Mouse (Mus musculus): ENCODE measurements around the gene Calhm3.
"Not testable (repeated sequence)": the region's sequence is repeated elsewhere in the genome, so short reads cannot be mapped to it uniquely, and the experiment has no call there.

The Calhm3 gene

DNA sequence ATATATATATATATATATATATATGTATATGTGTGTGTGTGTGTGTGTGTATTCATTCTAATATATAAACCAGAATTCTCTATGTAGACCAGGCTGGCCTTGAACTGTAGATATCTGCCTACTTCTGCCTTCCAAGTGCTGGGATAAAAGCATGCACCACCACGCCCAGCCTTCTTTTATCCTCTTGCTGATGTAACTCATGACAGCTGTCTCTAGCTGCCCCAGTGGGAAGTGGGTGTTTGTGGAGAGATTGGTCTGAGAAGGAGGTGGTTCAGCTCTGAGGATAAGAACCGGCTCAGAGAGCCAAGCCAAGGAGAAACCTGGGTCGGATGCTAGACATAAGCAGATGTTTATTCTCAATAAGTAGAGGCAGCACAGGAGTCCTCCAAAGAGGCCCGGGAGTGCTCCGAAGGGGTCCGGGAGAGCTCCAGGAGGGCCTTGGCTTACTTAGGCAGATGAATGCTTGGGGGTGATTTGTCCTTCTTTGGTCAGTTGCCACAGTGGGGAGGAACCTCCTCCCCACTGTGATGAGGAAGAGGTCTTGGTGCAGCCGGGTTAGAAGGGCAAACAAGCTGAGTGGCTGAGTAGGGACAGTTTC, 10.2 kb upstream of the Calhm3 start:
- no peak for DNase-seq (ENCODE audit: low spot score in 2 of 2)

DNA sequence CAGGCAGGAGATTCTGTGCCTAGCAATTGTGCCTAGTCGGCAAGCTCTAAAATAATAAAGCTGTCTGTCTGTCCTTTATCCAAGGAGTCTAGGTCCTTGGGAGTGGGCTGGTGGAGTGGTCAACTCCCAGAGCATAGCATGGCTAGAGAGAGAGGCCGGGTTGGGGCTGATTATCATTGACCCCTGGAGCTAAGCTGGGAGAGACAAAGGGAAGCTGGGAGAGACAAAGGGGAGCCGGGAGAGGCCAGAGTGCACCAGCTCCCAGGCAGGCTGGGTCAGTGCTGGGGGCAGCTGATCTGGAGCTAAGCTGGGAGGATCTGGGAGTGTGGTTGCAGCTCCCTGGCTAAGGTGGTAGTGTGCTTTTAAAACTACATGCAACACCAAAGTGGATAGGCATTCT, 9.2 kb upstream of the Calhm3 start:
- no peak for DNase-seq (ENCODE audit: low spot score in 2 of 2)

- no peak for DNase-seq (ENCODE audit: low spot score in 2 of 2)
These were observed 5.7 kb upstream of the Calhm3 start for GRCm38 (mm10) chr19:47163176-47163744.

DNA sequence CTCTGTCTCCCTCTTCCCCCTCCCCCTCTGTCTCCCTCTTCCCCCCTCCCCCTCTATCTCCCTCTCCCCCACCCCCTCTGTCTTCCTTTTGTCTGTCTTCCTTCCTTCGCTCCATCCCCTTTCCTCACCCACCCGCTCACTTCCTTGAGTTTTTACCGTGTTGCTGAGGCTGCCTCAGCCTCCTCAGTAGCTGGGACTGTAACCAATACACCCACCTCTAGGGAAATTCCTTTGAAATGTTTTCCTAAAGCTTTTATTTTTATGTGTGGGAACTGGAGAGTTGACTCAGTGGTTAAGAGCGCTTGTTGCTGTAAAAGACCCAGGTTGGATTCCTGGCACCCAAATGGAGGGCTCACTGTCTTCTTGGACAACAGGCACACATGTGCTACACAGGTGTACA, 4.1 kb upstream of the Calhm3 start:
- DNase-seq (ENCODE audit: low spot score in 2 of 2), result no peak

DNA sequence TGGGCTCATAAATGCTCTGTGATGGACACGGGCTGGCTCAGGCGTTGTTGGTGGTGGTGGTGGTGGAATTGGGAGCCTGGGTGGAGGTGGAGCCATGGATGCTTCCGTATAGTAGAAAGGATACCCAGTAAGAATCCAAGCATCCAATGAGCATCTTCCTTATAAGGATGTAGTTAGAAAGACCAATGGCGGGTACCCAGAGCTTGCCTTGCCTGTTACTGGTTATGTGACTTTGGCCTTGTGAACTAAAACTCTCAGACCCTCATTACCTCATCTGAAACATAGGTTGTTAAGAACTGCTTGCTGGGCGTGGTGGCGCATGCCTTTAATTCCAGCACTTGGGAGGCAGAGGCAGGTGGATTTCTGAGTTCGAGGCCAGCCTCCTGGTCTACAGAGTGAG, 3.8 kb downstream of the Calhm3 start:
- DNase-seq (ENCODE audit: low spot score in 2 of 2), result no peak

DNA sequence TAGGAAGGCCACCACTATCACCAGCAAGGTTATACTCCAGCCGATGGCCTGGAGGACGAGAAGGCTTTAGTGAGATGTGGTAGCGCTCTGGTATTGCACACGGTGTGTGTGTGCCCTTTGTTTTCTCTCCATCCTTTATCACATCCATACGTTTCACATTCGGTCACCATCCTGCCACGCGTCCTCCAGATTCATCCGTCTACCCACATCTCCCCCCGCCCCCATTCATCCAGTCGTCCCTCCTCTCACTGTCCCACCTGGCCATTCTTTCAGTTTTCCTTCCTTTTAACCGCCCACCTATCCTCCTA, 5.5 kb downstream of the Calhm3 start:
- no peak for DNase-seq (ENCODE audit: low spot score in 2 of 2)

DNA sequence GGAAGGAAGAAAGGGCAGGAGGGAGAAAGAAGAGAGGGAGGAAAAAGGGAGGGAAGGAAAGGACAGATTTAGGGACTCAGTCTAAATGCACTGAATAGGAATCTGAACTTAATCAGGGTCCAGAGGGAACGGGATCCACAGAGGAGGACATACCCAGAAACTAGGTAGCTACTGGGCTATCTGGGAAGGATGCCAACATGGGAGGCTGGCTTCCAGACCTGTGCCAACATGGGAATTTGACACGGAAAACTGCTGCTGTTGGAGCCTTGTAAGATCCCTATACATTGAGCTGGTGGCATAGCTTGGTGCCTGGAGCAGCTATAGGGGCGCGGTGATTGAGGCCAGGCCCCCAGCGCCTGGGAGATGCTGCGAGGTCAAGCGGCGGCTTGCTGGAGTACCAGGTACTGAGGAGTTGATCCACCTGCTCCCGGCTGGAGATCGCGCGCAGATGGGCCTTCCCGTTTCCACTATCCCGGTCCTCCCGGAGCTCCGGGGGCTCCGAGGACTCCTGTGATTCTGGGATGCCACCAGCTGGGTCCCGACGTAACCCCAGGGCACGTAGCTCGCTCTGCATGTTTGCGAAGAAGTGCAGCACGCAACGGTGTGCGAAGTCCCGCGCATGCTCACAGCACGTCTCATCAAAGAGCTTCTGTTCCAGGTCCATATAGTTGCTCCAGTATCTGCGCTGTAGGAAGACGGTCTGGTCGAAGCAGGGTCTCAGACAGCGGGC, 6.1 kb downstream of the Calhm3 start:
- peak; percentile 64 to 69 for DNase-seq (ENCODE audit: low spot score in 2 of 2)

GRCm38 (mm10) chr19:47149854-47150253, 7.7 kb downstream of the Calhm3 start:
- DNase-seq (ENCODE audit: low spot score in 2 of 2), result no peak

DNA sequence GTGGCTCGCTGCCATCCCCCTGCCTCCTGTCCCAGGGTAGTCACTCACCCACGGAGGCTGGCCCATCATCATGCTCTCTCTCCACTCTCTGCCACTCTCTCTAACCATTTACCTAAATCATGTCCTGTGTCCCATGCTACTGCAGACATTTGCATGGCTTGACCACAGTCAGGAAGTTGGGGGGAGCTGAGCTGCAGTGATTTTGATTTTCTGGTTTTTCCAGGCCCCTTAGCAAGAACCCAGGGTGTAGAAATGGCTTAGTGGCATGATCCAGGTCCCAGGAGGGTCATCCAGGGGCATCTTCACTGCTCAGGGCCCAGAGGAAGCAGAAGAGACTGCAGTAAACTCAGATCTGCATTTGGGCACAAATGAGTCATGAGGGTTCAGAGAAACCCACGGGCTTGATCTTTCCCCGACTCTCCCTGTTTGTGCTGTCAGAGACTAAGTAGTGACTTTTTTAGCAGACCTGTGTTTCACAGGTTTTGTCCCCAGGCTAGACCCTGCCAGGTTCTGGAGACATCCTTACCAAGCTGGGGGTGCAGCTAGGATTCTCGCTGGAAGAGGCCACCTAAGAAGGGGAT, 9.2 kb downstream of the Calhm3 start:
- DNase-seq (ENCODE audit: low spot score in 2 of 2), result no peak

DNA sequence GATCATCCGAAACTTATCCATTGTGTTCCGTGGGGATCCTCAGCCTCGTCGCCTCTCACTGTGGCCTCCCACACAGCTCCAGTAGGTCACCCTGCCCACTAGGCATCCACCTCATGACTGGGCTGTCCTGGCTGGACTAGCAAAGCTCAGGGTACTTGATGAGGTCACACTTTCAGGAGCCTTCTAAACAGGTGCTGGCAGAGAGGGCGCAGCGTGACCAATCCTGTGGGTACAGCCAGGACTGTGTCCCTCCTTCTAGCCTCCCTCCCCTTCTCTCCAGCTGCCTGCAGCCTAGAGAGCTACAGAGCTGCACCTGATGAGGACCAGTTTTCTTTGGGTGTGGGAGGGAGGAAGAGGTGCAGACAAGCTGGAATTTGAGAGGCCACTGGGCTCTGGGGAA, 13.4 kb downstream of the Calhm3 start, which contains the start of gene Calhm1:
Calhm1 (minus strand) TSS at position 101 of the 400 bp plus-strand sequence.
- DNase-seq (ENCODE audit: low spot score in 2 of 2), result no peak

- DNase-seq (ENCODE audit: low spot score in 2 of 2), result no peak
These were observed 15.1 kb downstream of the Calhm3 start for GRCm38 (mm10) chr19:47142438-47142837.

DNA sequence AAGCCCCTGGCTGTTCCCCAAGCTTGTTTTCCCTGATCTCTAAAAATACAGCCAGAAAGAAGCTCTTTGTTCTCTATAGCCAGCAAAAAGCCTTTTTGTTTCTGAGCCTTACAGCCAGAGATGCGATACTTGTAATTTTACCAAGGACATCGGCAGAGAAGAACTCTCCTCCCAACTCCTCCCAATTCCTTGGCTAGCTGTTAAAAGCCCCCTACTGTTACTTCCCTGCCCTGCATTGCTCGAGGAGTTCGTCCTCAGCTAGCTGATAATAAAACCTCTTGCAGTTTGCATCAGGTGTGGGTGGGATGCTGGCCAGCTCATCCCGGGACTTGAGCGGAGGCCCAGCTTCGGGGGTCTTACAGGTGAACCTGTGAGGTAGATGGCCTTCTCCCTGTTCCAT, 18.0 kb downstream of the Calhm3 start:
- DNase-seq (ENCODE audit: low spot score in 2 of 2), result not testable (repeated sequence)

DNA sequence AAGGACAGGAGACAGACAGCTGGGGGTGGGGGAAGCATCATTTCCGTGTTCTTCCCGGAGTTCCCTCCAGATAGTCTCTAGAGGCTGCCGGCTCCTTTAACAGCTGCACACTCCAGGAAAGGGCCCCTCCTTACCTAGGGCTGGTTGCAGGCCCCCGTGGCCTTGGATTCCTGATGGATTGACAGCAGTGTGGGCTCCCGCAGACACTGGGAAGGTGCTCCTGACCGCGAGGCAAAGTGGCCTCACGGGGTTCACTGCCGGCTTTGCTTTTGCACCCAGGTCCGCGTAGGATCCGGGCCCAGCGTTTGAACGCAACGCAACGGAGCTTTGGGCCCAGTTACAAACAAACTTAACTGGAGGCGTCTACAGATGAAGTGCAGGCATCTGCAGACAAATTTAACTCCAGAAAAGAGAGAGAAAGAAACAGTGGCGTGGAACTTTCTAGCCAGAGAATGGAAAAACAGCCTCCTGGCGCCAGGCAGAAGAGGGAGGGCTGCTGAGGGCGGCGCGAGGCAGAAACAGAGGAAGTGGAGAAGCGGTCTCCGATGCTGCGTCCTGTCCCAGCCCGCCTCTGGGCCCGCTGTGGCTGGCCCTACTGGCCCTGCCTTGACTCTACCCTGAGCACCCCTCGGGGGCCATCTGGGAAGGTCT, 19.7 kb downstream of the Calhm3 start, which contains the start of gene Calhm2:
Calhm2 (minus strand) TSS at position 524 of the 651 bp plus-strand sequence.
- peak; percentile 59 to 72 for DNase-seq (ENCODE audit: low spot score in 2 of 2)

- DNase-seq (ENCODE audit: low spot score in 2 of 2), result peak; percentile 55 to 61
These were observed 20.4 kb downstream of the Calhm3 start for GRCm38 (mm10) chr19:47137051-47137581.

DNA sequence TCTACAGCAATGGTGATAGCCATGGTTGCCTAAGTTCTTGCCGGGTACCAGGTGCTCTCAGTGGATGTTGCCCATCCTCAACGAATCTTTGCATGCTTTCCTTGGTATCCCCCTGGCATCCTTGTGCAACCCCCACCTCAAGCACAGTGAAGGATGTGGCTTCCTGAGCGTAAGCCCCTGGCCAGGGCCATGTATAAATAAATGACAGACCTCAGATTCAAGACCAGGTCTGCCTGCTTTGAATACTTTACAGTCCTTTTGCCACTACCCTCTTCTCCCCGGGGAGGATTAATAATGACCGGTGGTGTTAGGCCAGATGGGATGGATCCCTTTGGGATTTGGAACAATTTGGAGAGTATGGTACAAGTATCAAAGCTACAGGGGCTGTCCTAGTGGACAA, 21.4 kb downstream of the Calhm3 start:
- no peak for DNase-seq (ENCODE audit: low spot score in 2 of 2)

DNA sequence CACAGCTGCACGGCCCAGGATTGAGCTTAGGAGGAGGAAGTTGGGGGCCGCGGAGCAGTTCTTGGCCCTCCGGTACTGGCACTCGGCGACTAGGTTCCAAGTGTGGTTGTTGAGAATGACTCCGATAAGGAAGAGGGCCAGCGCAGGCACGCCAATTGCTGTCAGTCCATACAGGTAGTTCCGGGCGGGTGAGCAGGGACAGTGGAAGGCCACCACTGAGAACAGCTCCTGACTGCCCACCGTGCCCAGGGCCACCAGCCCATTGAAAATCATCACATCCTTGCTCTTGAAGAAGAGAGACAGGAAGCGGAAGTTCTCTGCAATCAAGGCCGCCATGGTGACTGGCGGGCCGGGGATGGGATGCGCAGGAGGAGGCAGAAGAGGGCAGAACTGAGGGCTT, 22.0 kb downstream of the Calhm3 start:
- no peak for DNase-seq (ENCODE audit: low spot score in 2 of 2)

- DNase-seq (ENCODE audit: low spot score in 2 of 2), result no peak
These were observed 24.4 kb downstream of the Calhm3 start for GRCm38 (mm10) chr19:47133161-47133560.

GRCm38 (mm10) chr19:47130551-47131125, 26.9 kb downstream of the Calhm3 start:
- DNase-seq (ENCODE audit: low spot score in 2 of 2), result no peak

- DNase-seq (ENCODE audit: low spot score in 2 of 2), result no peak
These were observed 28.7 kb downstream of the Calhm3 start for GRCm38 (mm10) chr19:47128835-47129234.

GRCm38 (mm10) chr19:47128164-47128563, 29.4 kb downstream of the Calhm3 start:
- DNase-seq (ENCODE audit: low spot score in 2 of 2), result no peak

- no peak for DNase-seq (ENCODE audit: low spot score in 2 of 2)
These were observed 34.8 kb downstream of the Calhm3 start for GRCm38 (mm10) chr19:47122802-47123201.

- DNase-seq (ENCODE audit: low spot score in 2 of 2), result peak in 1 of 2 experiments; percentile 43
These were observed 36.5 kb downstream of the Calhm3 start for GRCm38 (mm10) chr19:47121054-47121453.
